Mouse (Mus musculus) left cerebral cortex, adult 9 months (tissue): Measurements from ENCODE around the gene Wipi2.

Experiments used
- DNase-seq, 2 experiments: peaks; one replicate each; pipeline ENCODE4 v3.0.0; 2022; ENCODE audit warnings: low spot score in 2 of 2

Gene Wipi2

DNA sequence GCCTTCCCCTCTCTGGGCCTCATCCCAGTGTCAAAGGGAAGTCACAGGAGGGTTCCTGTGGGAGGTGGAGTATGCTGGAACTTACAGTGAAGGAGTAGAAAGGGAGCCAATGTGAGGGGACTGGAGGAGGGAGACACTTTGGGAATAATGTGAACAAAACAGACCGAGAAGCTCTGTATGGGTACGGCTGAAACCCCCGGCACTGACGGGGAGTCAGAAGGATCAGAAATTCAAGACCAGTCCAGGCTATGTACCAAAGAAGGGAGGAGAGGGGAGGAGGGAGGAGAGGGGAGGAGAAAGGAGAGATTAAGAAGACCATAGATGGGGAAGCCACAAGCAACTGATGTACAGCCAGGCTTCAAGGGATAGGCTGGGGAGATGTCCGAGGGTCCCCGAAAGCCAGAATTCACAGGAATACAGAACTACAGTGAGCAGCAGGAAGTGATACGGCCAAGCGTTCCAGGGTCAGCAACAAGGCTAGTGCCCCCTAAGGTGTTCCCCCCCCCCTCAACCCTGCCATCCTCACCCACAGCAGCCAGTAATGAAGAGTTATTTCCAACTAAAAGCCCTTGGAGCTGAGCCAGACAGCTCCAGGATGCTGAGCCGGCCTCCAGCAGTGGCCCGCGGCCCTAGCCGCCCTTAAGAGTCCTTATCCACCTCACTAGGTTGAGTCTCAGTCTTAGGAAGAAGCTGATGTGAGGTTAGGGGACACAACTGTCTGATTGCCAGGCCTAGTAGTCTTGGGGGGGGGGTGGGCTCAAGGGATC, 65.7 kb downstream of the Wipi2 start:
- no peak for DNase-seq

DNA sequence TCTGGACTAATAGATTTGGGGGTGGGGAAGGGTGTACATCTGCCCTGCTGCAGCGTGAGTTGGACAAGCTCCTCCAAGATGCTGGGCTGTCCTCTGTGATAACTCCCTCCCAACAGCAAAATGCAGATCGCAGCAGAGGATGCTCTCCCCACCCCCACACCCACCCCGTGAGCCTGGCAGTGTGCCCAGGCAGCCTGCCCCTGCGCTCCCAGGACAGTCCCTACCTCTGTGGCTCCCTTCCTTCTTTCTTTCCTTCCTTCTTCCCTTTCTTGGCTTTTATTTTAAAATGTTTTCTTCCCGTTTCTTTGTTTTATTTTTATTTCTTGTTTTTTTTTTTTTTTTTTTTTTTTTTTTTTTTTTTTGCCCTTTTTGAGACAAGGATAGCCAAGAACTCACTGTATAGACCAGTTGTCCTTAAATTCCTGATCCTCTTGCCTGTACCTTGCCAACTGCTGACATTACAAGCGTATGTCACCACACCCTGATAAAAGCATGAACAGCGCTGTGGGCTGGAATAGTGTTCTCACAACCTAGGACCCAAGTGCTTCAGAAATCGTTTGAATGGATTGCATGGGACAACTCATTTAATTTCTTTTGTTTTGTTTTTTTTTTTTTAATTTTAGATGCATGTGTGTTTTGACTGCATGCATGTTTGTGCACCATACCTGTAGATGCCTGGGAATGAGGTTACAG, 66.4 kb downstream of the Wipi2 start:
- no peak for DNase-seq

DNA sequence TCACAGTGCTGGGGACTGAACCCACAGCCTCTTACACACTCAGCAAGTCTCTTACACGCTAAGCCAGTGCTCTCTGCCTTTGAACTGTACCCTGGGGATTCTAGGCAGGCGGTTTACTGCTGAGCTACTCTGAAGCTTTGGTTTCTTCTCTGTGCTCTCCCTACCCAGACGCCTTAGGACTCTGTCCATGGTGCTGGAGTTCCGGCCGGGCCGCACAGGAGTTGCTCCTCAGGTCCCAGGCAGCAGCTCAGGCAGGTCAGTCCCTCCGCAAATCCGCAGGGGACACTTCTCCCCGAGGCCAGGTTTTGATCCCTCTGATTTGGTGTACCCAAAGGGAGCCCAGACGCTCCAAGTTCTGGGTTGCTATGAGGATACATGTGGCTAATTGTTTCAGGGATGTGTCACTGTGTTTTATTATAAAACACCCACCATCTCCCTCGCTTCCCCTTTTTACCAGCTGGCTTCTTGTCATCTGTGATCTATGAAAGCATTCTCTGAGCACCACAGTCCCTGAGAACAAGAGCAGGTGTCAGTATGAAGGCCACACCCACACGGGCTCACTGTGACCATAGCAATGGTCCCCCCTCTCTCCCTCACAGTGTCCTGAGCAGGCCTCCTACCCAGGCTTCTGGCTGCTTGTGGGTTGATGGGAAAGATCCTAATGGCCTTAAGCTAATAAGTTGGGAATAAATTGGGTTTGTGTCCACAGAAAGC, 67.3 kb downstream of the Wipi2 start:
- peak in 1 of 2 experiments; percentile 41 for DNase-seq

DNA sequence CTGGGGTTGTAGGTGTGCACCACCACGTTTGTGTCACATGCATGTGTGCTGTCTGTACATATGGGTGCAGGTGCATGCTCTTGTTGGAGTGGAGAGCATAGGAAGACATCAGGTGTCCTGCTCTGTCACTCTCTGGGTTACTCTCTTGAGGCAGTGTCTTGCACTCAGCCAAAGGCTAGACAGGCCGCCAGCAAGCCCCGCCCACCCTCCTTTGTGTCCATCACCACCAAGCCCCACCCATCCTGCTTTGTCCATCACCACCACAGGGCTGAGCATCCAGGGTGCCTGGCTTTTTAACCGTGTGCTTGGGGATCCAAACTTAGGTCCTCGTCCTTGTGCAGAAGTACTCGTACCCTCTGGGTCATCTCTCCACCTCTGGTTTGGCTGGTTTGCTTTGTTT, 68.8 kb downstream of the Wipi2 start:
- no peak for DNase-seq

DNA sequence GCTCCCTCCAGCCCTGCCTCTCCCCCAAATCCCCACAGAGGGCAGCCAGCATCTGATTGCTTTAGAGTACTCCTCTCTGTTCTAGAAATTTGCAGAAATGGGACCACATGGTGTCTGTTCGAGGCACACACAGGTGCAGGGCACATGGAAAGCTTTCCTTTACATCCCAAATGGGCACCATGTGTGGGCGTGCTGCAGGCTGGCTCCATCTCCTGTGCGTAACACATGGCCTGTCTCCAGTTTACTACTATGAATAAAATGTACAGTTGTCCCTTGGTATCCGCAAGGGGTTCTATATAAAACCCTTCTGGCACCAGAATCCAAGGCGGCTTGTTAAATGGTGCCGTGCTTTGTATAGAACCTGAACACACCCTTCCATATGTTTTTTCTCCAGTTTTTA, 69.4 kb downstream of the Wipi2 start:
- DNase-seq: peak; percentile 62 to 87

DNA sequence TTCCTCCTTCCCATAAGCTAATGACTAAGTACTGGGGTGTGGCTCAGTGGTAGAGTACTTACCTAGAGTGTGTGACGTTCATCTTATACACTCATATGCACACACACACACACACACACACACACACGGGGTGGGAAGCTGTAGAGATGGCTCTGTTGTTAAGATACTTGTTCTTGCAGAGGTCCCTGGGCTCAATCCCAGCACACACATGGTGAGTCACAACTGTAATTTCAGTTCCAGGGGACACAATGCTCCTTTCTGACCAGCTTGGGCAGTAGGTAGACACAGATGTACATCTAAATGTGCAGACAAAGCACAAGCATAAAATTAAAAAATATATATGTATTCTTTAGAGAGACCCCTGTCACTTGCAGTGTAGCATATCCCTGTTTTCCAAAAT, 70.2 kb downstream of the Wipi2 start:
- DNase-seq: no peak

DNA sequence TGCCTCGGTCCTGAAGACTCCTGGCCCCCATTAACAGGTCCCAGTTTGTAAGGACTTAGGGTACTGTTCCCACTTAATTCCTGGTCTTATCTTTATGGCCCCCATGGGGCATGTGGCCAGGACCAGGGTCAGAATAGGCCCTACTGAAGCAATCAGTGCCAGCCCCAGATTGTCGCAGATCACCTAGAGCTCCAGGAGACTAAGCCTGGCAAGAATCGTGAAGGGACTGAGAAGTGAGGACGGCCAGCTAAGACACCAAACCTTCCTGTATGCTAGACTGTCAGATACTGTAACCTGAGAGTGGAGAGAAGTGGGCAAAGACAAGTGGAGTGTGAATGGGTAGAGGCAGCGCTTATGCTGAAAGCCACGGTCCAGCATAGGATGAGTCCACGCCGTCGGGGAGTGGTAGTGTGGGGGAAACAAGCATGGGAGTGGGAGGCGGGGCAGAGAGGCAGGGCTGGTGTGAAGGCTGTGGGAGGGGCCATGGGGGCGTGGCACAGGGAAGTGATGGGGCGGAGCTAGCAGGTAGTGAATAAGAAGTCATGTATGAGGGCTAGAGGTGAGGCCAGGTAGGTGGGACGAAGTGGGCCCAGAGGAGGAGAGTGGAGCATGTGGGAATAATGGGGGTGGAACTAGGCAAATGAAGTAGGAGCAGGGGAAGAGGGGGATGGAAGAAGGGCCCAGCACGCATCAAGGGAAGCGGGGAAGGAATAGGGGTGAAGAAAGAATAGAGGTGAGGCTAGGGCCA, 73.5 kb downstream of the Wipi2 start:
- DNase-seq: no peak

DNA sequence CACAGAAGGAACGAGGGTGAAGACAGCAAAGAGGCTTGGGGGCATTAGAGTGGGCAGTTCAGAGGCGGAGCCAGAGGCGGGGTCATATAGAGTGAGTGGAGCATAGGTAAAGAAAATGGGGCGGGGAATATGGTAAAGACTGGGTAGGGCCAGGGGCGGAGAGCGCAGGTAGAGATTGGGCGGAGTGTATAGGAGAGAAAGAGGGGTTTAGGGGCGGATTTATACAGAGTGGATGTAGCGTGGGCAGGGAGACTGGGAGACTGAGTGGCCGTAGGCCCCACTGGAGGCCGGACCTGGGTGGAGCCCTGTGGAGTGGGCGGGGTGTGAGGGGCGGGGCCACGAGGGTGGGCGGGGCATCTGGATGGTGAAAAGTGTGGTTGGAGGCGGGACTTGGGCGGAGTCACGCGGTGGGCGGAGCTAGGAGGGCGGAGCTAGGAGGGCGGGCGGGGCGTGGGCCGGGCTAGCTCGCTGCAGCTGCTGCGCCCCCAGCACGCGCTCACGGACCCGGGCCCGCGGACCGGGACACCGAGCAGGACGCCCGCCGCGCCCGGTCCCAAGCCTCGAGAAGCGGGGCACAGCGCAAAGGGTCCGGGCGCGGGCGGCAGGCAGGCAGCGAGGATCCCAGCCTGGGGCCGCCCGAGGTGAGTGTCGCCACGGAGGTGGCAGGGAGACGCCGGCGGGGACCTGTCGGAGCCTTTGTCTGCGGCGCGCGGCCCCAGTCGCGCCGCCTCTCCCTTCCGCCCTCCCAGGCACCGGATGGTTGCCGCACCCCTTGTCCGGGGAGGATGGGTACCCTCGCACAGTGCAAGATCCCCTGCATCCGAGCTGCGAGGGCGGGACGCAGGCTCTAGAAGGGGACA, 74.4 kb downstream of the Wipi2 start:
- no peak for DNase-seq

DNA sequence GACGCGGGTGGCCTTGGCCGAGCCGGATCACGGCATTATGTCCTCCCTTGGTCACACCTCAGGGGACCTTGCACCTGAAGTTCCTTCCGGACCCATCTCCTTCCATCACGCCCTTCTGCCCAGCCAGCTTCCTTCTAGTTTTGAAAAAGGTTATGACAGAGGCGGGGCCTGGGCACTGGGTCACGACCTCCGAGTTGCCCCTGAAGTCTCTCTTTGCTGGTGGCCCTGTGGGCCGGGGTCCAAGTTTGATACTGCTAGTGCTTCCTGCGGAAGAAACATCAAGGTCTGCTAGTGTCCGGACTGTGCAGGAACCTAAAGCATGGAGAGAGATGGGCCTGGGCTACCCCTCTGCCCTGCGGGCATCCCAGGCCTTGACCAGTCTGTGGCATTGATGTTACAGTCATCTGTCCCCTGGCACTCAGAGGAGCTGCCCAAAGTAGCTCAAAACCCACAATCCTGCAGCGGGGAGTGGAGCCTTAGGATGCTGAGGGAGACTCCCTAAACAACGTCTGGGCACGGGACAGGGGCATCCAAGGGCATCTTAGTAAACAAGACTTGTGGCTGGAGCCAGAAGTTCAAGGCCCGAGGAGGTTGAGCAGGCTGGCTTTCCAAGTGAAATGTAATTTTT, 75.1 kb downstream of the Wipi2 start:
- no peak for DNase-seq

DNA sequence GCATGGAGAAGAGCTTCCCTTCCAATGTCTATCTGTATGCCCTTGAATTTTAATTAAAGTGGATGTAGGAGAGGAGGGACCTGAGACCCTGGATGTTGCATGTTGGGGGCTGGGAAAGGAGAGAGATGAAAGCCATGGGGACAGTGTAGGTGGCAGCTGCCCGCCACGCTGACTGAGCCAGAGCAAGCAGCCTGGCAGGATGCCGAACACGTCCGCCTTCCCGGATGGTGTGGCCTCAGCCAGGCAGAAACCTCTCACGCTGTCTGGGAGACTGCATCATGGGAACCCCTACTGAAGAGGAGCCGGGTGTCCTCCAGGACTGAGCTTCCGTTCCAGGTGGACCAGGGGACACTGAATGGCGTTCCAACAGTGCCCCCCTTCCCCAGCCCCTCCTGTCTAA, 76.1 kb downstream of the Wipi2 start:
- peak in 1 of 2 experiments; percentile 48 for DNase-seq

DNA sequence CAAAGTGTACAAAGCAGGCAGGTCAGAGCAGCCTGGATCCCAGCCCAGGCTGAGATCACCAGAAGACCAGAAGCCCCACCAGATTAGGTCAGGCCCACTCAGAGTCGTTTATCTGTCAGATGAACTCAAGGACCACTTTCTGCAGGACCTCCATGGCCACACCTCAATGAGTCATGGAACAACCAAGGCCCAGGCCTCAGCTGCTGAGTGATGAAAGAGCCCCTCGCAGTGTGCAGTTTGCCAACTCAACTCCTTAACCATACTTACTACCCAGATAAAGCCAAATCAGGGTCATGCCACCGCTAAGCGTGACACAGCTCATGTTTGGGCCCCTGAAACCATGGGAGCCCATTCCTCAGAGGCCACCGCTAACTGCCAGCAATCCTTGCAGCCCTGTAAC, 80.2 kb downstream of the Wipi2 start:
- no peak for DNase-seq

DNA sequence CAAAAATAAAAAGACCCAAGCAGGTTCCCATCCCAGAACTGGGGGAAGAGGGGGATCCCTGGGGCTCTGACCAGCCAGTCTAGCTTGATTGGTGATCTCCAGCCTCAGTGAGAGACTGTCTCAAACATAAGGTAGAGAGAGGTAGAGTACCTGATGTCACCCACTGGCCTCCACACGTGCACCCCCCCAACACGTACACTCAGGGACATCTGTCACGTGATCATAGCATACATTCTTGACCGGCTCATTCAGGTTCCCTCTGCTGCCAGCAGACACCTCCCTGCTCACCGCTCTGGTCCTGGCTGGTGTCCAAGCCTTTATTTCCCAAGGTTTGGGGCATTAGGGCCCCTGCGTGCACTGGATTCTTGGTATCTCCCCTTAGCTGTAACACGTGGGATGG, 81.9 kb downstream of the Wipi2 start:
- DNase-seq: no peak

DNA sequence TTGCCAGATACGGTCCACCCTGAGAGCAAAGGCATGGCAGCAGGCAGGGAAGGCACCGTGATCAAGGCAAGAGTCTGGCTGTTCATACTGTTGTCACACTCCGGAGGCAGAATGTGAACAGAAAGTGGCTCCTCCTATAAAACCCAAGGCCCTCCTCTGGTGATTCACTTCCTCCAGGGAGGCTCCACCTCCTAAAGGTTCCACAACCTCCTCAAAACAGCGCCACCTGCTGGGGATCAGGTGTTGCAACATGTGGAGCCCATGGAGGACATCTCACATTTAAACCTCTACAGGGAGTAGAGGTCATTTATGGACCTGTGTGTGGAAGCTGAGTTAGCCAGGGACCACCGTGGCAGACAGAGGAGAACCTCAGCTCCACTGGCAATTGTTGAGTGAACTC, 84.9 kb downstream of the Wipi2 start:
- no peak for DNase-seq

DNA sequence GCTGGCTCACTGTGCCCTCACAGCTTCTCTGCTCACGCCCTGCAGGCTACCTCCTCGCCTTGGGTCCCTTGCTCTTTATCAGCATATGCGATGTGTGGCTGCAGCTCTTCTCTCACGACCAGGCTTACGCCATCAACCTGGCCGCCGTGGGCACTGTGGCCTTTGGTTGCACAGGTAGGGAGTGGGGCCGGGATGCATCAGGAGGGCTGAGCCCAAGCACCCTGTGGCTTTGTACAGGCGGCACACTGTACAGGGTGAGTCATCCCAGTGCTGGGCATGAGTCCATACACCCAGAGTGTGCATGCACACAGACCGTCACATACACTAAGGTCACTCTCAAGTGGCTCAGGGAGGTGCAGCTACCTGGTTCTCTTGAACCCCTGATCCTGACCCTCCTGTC, 86.5 kb downstream of the Wipi2 start:
- no peak for DNase-seq

DNA sequence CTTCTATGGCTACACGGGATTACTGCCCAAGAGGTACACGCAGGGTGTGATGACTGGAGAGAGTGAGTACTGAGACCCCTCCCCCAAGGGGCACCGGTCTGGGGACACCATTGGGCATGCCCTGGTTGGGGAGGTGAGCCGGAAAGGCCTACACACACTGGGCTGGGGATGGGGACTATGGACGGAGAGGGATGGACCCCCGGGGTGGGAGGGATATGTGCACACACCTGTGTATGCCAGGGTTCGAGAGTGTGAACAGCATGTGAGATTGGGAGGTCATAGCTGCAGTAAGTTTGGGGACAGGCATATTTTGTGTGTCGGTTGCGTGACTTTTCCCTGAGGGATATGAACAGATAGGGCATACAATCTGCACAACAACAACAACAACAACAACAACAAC, 87.6 kb downstream of the Wipi2 start:
- DNase-seq: no peak

DNA sequence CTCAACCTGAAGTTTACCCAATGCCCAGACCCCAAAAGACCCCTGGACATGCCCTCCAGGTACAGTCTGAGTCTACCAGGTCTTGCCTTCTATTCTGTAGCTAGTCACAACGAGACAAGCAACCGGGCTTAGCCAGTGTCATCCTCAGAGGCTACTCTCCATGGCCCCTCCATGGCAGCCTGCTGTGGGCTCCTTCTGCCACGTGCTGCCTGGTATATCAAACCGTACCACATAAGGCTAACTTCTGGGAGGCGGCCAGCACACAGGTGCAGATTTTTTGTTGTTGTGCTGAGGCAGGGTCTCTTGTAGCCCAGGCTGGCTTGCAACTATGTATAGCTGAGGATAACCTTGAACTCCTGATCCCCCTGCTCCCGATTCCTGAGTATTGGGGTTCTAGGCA, 88.6 kb downstream of the Wipi2 start:
- no peak for DNase-seq

DNA sequence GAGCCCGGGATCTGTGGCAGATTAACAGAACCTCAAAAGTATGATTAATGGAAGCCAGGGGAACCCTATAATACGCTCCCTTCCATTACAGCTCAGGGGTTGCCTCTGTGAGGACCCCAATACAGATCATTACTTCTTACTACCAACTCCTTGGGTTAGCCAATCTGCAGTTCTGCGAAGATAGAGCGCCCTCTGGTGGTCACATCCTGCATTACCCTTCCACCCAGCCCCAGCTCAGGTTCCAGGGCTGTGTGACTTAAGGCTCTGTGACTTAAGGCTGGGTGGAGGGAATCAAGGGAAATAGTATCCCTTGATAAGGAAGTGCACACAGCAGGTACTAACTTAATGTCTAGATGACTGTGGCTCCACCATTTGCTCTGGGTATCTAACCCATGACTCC, 90.5 kb downstream of the Wipi2 start:
- DNase-seq: peak in 1 of 2 experiments; percentile 83

DNA sequence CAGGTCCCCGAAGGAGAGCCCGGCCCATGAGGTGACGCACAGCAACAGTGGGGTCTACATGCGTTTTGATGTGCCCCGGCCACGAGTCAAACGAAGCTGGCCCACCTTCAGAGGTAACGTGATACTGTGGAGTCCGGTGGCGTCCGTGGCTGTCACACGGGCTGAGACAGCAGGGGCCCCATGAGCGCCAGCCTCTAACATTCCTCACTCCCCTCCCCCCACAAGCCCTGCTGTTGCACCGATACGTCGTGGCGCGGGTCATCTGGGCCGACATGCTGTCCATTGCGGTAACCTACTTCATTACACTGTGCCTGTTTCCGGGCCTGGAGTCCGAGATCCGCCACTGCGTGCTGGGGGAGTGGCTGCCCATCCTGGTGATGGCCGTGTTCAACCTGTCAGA, 91.0 kb downstream of the Wipi2 start:
- DNase-seq: no peak

DNA sequence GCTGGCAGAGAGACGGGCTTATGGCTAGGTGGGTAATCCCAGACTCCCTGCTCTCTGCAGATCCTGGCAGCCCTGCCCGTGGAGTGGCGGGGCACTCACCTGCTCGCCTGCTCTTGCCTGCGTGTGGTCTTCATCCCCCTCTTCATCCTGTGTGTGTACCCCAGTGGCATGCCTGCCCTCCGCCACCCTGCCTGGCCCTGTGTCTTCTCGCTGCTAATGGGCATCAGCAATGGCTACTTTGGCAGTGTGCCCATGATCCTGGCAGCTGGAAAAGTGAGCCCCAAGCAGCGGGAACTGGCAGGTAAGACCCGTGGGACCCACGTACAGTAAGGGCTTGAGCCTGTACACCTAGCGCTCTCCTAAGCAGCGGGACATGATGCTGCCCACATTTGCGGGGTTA, 92.4 kb downstream of the Wipi2 start:
- no peak for DNase-seq
